Mouse (Mus musculus) C2C12 (cell line): Measurements from ENCODE around the gene Kcnh1. TPM values are rescaled to one million over a fixed set of nuclear protein-coding genes. Genes with fewer than 3 reads are reported as not detected.

Experiments
- H3K27me3 ChIP-seq: one replicate; pipeline ENCODE4 v1.6.1; 2011; ENCODE audit not compliant: control insufficient read depth, insufficient read depth, insufficient read length
- H3K36me3 ChIP-seq: one replicate; pipeline ENCODE4 v1.6.1; 2011; ENCODE audit not compliant: control insufficient read depth, insufficient read depth
- H3K4me3 ChIP-seq: one replicate; pipeline ENCODE4 v1.5.1; 2011; ENCODE audit warnings: mild to moderate bottlenecking, control low read depth; ENCODE audit not compliant: poor library complexity, insufficient read depth, severe bottlenecking
- H3K79me2 ChIP-seq: one replicate; pipeline ENCODE4 v1.6.1; 2011; ENCODE audit not compliant: control insufficient read depth, insufficient read depth
- H3K79me3 ChIP-seq: one replicate; pipeline ENCODE4 v1.6.1; 2011; ENCODE audit warnings: low read depth, control low read depth
- H3ac ChIP-seq: one replicate; pipeline ENCODE3; 2011; ENCODE audit warnings: low read depth; ENCODE audit not compliant: control insufficient read depth, insufficient read length
- CEBPB ChIP-seq: IDR thresholded peaks from one replicate; pipeline ENCODE4 v1.6.1; 2011; ENCODE audit warnings: low read depth, mild to moderate bottlenecking, control low read depth, moderate library complexity
- CTCF ChIP-seq: IDR thresholded peaks from one replicate; pipeline ENCODE4 v1.5.1; 2011; ENCODE audit not compliant: control insufficient read depth, insufficient read depth, insufficient read length
- FOSL1 ChIP-seq: IDR thresholded peaks from one replicate; pipeline ENCODE4 v1.8.0; 2011; ENCODE audit warnings: mild to moderate bottlenecking, low read length; ENCODE audit not compliant: poor library complexity, insufficient read depth, severe bottlenecking
- MAX ChIP-seq: IDR thresholded peaks from one replicate; pipeline ENCODE4 v1.6.1; 2011; ENCODE audit warnings: mild to moderate bottlenecking, control low read depth
- MYOD1 ChIP-seq: IDR thresholded peaks from one replicate; pipeline ENCODE4 v1.6.1; 2011; ENCODE audit warnings: low read depth; ENCODE audit not compliant: control insufficient read depth, insufficient read length
- MYOG ChIP-seq: IDR thresholded peaks from one replicate; pipeline ENCODE4 v1.6.1; 2011; ENCODE audit not compliant: control insufficient read depth, insufficient read length; ENCODE audit errors: extremely low read depth
- USF1 ChIP-seq: IDR thresholded peaks from one replicate; pipeline ENCODE4 v1.6.1; 2011; ENCODE audit warnings: low read depth, mild to moderate bottlenecking, control low read depth, moderate library complexity
- polyA plus RNA-seq: library from polyadenylated mRNA; unstranded; fragments of >200 nt; fragmentation: generic; extraction: Trizol; gene quantifications from one replicate; pipeline ENCODE4 v1.2.1, GENCODE M21; 2012; ENCODE audit warnings: missing spikeins

Gene Kcnh1
- polyA plus RNA-seq, 1 experiment, result 0.04 TPM

GRCm38 (mm10) chr1:192380596-192381041, 190.0 kb downstream of the Kcnh1 start:
- TF ChIP-seq FOSL1 (no peak), MYOD1 (no peak), MAX (no peak), CEBPB (no peak), MYOG (no peak), CTCF (no peak), USF1 (no peak)

GRCm38 (mm10) chr1:192387624-192388023, 197.1 kb downstream of the Kcnh1 start:
- no peak overlapping the region for H3ac ChIP-seq
- H3K79me2 ChIP-seq, result no peaks in the 10 kb centered on the region
- H3K27me3 ChIP-seq, result no peaks in the 10 kb centered on the region
- no peak for TF ChIP-seq MAX
- TF ChIP-seq USF1, result no peak
- no peak for TF ChIP-seq MYOD1
- TF ChIP-seq CEBPB, result no peak
- TF ChIP-seq MYOG, result no peak
- no peak for TF ChIP-seq FOSL1
- TF ChIP-seq CTCF, result no peak
- H3K4me3 ChIP-seq, result no peak overlapping the region
- no peaks in the 10 kb centered on the region for H3K79me3 ChIP-seq
- no peaks in the 10 kb centered on the region for H3K36me3 ChIP-seq

More at GRCm38 (mm10) chr1:192380596-192381041, 190.0 kb downstream of the Kcnh1 start:
- H3K79me3 ChIP-seq, result no peaks in the 10 kb centered on the region
- no peaks in the 10 kb centered on the region for H3K36me3 ChIP-seq
- no peak overlapping the region for H3K4me3 ChIP-seq
- no peak overlapping the region for H3ac ChIP-seq
- no peaks in the 10 kb centered on the region for H3K27me3 ChIP-seq
- H3K79me2 ChIP-seq, result no peaks in the 10 kb centered on the region

GRCm38 (mm10) chr1:192391041-192391440, 200.5 kb downstream of the Kcnh1 start:
- Histone ChIP-seq H3K36me3 (no peaks in the 10 kb centered on the region), H3K27me3 (no peaks in the 10 kb centered on the region), H3ac (no peak overlapping the region), H3K79me2 (no peaks in the 10 kb centered on the region), H3K79me3 (no peaks in the 10 kb centered on the region), H3K4me3 (no peak overlapping the region)
- no peak for TF ChIP-seq MAX
- no peak for TF ChIP-seq CTCF
- TF ChIP-seq MYOD1, result no peak
- no peak for TF ChIP-seq MYOG
- TF ChIP-seq USF1, result no peak
- TF ChIP-seq CEBPB, result no peak
- TF ChIP-seq FOSL1, result no peak

GRCm38 (mm10) chr1:192392232-192392631, 201.7 kb downstream of the Kcnh1 start:
- no peaks in the 10 kb centered on the region for H3K27me3 ChIP-seq
- no peaks in the 10 kb centered on the region for H3K79me3 ChIP-seq
- TF ChIP-seq MYOG, result no peak
- no peak for TF ChIP-seq USF1
- TF ChIP-seq MAX, result no peak
- TF ChIP-seq MYOD1, result no peak
- TF ChIP-seq FOSL1, result no peak
- no peak for TF ChIP-seq CTCF
- TF ChIP-seq CEBPB, result no peak
- no peak overlapping the region for H3K4me3 ChIP-seq
- no peak overlapping the region for H3ac ChIP-seq
- no peaks in the 10 kb centered on the region for H3K79me2 ChIP-seq
- H3K36me3 ChIP-seq, result no peaks in the 10 kb centered on the region

- Histone ChIP-seq H3K79me2 (no peaks in the 10 kb centered on the region), H3K36me3 (no peaks in the 10 kb centered on the region), H3ac (no peak overlapping the region), H3K4me3 (no peak overlapping the region), H3K79me3 (no peaks in the 10 kb centered on the region), H3K27me3 (no peaks in the 10 kb centered on the region)
- no peak for TF ChIP-seq MAX
- no peak for TF ChIP-seq CEBPB
- TF ChIP-seq MYOG, result no peak
- no peak for TF ChIP-seq MYOD1
- no peak for TF ChIP-seq FOSL1
- TF ChIP-seq USF1, result no peak
Observed at GRCm38 (mm10) chr1:192399667-192400490, 209.3 kb downstream of the Kcnh1 start.
